Mouse (Mus musculus) bone marrow macrophage, adult 2 months (primary cell): Measurements from ENCODE around the gene Rdh8. TPM values are rescaled to one million over a fixed set of nuclear protein-coding genes. Genes with fewer than 3 reads are reported as not detected.

Experiments used
- H3K27ac ChIP-seq: 2 replicates; pipeline ENCODE4 v1.5.1; 2012; ENCODE audit warnings: low read depth, low read length; ENCODE audit not compliant: insufficient read depth
- H3K4me1 ChIP-seq: 2 replicates; pipeline ENCODE4 v1.6.1; 2012; ENCODE audit warnings: low read length; ENCODE audit not compliant: control insufficient read depth, insufficient read depth
- H3K4me3 ChIP-seq: 2 replicates; pipeline ENCODE4 v1.5.1; 2012; ENCODE audit warnings: mild to moderate bottlenecking, low read length, moderate library complexity; ENCODE audit not compliant: insufficient read depth
- CTCF ChIP-seq: IDR thresholded peaks from 2 replicates; pipeline ENCODE4 v1.5.1; 2012; ENCODE audit warnings: low read depth, mild to moderate bottlenecking, low read length, moderate library complexity
- POLR2A ChIP-seq: IDR thresholded peaks from 2 replicates; pipeline ENCODE4 v1.6.1; 2012; ENCODE audit warnings: mild to moderate bottlenecking, low read depth, low read length, borderline replicate concordance
- polyA plus RNA-seq: library from polyadenylated mRNA; stranded (reverse); fragments of >200 nt; gene quantifications from 2 replicates; pipeline ENCODE4 v1.2.4, GENCODE M21; 2012; ENCODE audit not compliant: missing spikeins, insufficient read depth, insufficient read length

Gene Rdh8
- polyA plus RNA-seq, 1 experiment, result not detected

- TF ChIP-seq CTCF (no peak), POLR2A (no peak)
- H3K27ac ChIP-seq, result no peak overlapping the region
- H3K4me3 ChIP-seq, result no peak overlapping the region
- H3K4me1 ChIP-seq, result no peaks in the 10 kb centered on the region
These were observed 19.1 kb downstream of the Rdh8 start for GRCm38 (mm10) chr9:20837184-20837947.

GRCm38 (mm10) chr9:20838931-20839330 is 20.6 kb downstream of the Rdh8 start:
- no peak overlapping the region for H3K27ac ChIP-seq
- H3K4me1 ChIP-seq, result no peaks in the 10 kb centered on the region
- TF ChIP-seq POLR2A, result no peak
- no peak for TF ChIP-seq CTCF
- no peak overlapping the region for H3K4me3 ChIP-seq

GRCm38 (mm10) chr9:20842211-20842610 is 23.9 kb downstream of the Rdh8 start:
- Histone ChIP-seq H3K4me3 (no peak overlapping the region), H3K27ac (no peak overlapping the region), H3K4me1 (no peaks in the 10 kb centered on the region)
- TF ChIP-seq POLR2A, result no peak

- TF ChIP-seq POLR2A (no peak), CTCF (peak; percentile 23; the same call in 1 of the 2 replicates)
- H3K27ac ChIP-seq, result no peak overlapping the region
- H3K4me1 ChIP-seq, result no peaks in the 10 kb centered on the region
- H3K4me3 ChIP-seq, result no peak overlapping the region
These were observed 24.4 kb downstream of the Rdh8 start for GRCm38 (mm10) chr9:20842670-20843069.

- TF ChIP-seq CTCF (no peak), POLR2A (no peak)
- Histone ChIP-seq H3K4me3 (no peak overlapping the region), H3K27ac (no peak overlapping the region), H3K4me1 (no peaks in the 10 kb centered on the region)
These were observed 31.9 kb downstream of the Rdh8 start for GRCm38 (mm10) chr9:20850179-20850578.

GRCm38 (mm10) chr9:20857131-20857530 is 38.8 kb downstream of the Rdh8 start:
- H3K4me3 ChIP-seq, result no peak overlapping the region
- no peaks in the 10 kb centered on the region for H3K4me1 ChIP-seq
- no peak for TF ChIP-seq CTCF
- H3K27ac ChIP-seq, result no peak overlapping the region

- no peaks in the 10 kb centered on the region for H3K4me1 ChIP-seq
- H3K27ac ChIP-seq, result no peak overlapping the region
These were observed 41.6 kb downstream of the Rdh8 start for GRCm38 (mm10) chr9:20859926-20860325.

GRCm38 (mm10) chr9:20861821-20862220 is 43.5 kb downstream of the Rdh8 start:
- no peaks in the 10 kb centered on the region for H3K4me1 ChIP-seq
- no peak for TF ChIP-seq POLR2A
- peak; percentile 79 for TF ChIP-seq CTCF
- H3K27ac ChIP-seq, result no peak overlapping the region
- H3K4me3 ChIP-seq, result no peak overlapping the region

More at GRCm38 (mm10) chr9:20859926-20860325, 41.6 kb downstream of the Rdh8 start:
- no peak overlapping the region for H3K4me3 ChIP-seq
- TF ChIP-seq POLR2A (no peak), CTCF (no peak)

- Histone ChIP-seq H3K4me1 (no peaks in the 10 kb centered on the region), H3K27ac (no peak overlapping the region), H3K4me3 (no peak overlapping the region)
- TF ChIP-seq CTCF (no peak), POLR2A (no peak)
These were observed 43.9 kb downstream of the Rdh8 start for GRCm38 (mm10) chr9:20862225-20862624.

GRCm38 (mm10) chr9:20866879-20867278 is 48.6 kb downstream of the Rdh8 start:
- Histone ChIP-seq H3K4me1 (0 out of 2 replicates have a peak, but pooled peaks cover 2% of the 10 kb centered on the region), H3K4me3 (no peak overlapping the region), H3K27ac (no peak overlapping the region)
- TF ChIP-seq CTCF (no peak), POLR2A (no peak)

GRCm38 (mm10) chr9:20868448-20869001 is 50.2 kb downstream of the Rdh8 start, which contains the start of gene A230050P20Rik:
Gene A230050P20Rik (plus strand): TSS chr9:20868642.
- Histone ChIP-seq H3K4me3 (peak within 1 kb of the TSS; percentile 83), H3K27ac (peak within 1 kb of the TSS; percentile 0; the same call in 1 of the 2 replicates), H3K4me1 (0 out of 2 replicates have a peak, but pooled peaks cover 2% of the 10 kb centered on the region)
- TF ChIP-seq POLR2A, result no peak
- TF ChIP-seq CTCF, result no peak
